Mouse (Mus musculus): ENCODE measurements around the gene Trmt6. TPM values are rescaled to one million over a fixed set of nuclear protein-coding genes. Genes with fewer than 3 reads are reported as not detected.

The Trmt6 gene
- polyA plus RNA-seq, 1 experiment from 2014 or later: 38.7 TPM

- Histone ChIP-seq H3K4me3 (replicated peaks) (no peak overlapping the region), H3K4me2 (no peak overlapping the region), H3K27me3 (no peaks in the 10 kb centered on the region), H3K36me3 (peaks cover 52% of the 10 kb centered on the region), H3K9me3 (no peaks in the 10 kb centered on the region), H3K27ac (no peak overlapping the region), H3K4me1 (replicated peaks) (no peaks in the 10 kb centered on the region), H3K9ac (replicated peaks) (no peak overlapping the region)
- ATAC-seq (ENCODE audit: insufficient number of reproducible peaks, insufficient read depth, low FRiP score, low TSS enrichment, low read depth): no peak
- 90% methylated on average over 2 of the region's 2 CpGs for WGBS
Measured at GRCm38 (mm10) chr2:132802976-132803375, 12.9 kb downstream of the Trmt6 start.

GRCm38 (mm10) chr2:132794204-132794586, 21.7 kb downstream of the Trmt6 start:
- 87% methylated on average over 7 of the region's 7 CpGs for WGBS
- Histone ChIP-seq H3K36me3 (no peaks in the 10 kb centered on the region), H3K27ac (no peak overlapping the region), H3K27me3 (no peaks in the 10 kb centered on the region), H3K4me3 (replicated peaks) (no peak overlapping the region), H3K4me1 (replicated peaks) (no peaks in the 10 kb centered on the region), H3K4me2 (no peak overlapping the region), H3K9ac (replicated peaks) (no peak overlapping the region), H3K9me3 (no peaks in the 10 kb centered on the region)
- ATAC-seq (ENCODE audit: insufficient number of reproducible peaks, insufficient read depth, low FRiP score, low TSS enrichment, low read depth): no peak

GRCm38 (mm10) chr2:132793441-132794203, 22.2 kb downstream of the Trmt6 start:
- Histone ChIP-seq H3K4me1 (replicated peaks) (no peaks in the 10 kb centered on the region), H3K27me3 (no peaks in the 10 kb centered on the region), H3K4me2 (no peak overlapping the region), H3K36me3 (no peaks in the 10 kb centered on the region), H3K4me3 (replicated peaks) (no peak overlapping the region), H3K27ac (no peak overlapping the region), H3K9me3 (no peaks in the 10 kb centered on the region), H3K9ac (replicated peaks) (no peak overlapping the region)
- 87% methylated on average over 19 of the region's 19 CpGs for WGBS
- no peak for ATAC-seq (ENCODE audit: insufficient number of reproducible peaks, insufficient read depth, low FRiP score, low TSS enrichment, low read depth)

- Histone ChIP-seq H3K9ac (replicated peaks) (no peak overlapping the region), H3K9me3 (no peaks in the 10 kb centered on the region), H3K27ac (no peak overlapping the region), H3K36me3 (no peaks in the 10 kb centered on the region), H3K4me2 (no peak overlapping the region), H3K27me3 (peaks cover 14% of the 10 kb centered on the region), H3K4me3 (replicated peaks) (no peak overlapping the region), H3K4me1 (replicated peaks) (no peaks in the 10 kb centered on the region; the same call in 1 of the 2 replicates)
- 83% methylated on average over 6 of the region's 6 CpGs for WGBS
- no peak for ATAC-seq (ENCODE audit: insufficient number of reproducible peaks, insufficient read depth, low FRiP score, low TSS enrichment, low read depth)
Measured at GRCm38 (mm10) chr2:132784039-132784438, 31.8 kb downstream of the Trmt6 start.

GRCm38 (mm10) chr2:132781439-132782068, 34.3 kb downstream of the Trmt6 start:
- WGBS: under 1% methylated on average over 40 of the region's 41 CpGs
- H3K9ac ChIP-seq (replicated peaks): no peak overlapping the region
- ATAC-seq (ENCODE audit: insufficient number of reproducible peaks, insufficient read depth, low FRiP score, low TSS enrichment, low read depth): peak; percentile 99
- H3K36me3 ChIP-seq: no peaks in the 10 kb centered on the region
- peak overlapping the region; percentile 44 for H3K4me3 ChIP-seq (replicated peaks)
- H3K9me3 ChIP-seq: no peaks in the 10 kb centered on the region
- H3K4me1 ChIP-seq (replicated peaks): no peaks in the 10 kb centered on the region; the same call in 1 of the 2 replicates
- H3K27me3 ChIP-seq: peaks cover 14% of the 10 kb centered on the region
- H3K27ac ChIP-seq: no peak overlapping the region
- peak overlapping the region; percentile 86 for H3K4me2 ChIP-seq

- peak within 1 kb of the TSS; percentile 86 for H3K4me2 ChIP-seq
- ATAC-seq (ENCODE audit: insufficient number of reproducible peaks, insufficient read depth, low FRiP score, low TSS enrichment, low read depth): no peak
- no peaks in the 10 kb centered on the region for H3K9me3 ChIP-seq
- no peak within 1 kb of the TSS for H3K27ac ChIP-seq
- 11% methylated on average over 4 of the region's 4 CpGs for WGBS
- no peaks in the 10 kb centered on the region; the same call in 1 of the 2 replicates for H3K4me1 ChIP-seq (replicated peaks)
- H3K9ac ChIP-seq (replicated peaks): no peak within 1 kb of the TSS
- H3K36me3 ChIP-seq: no peaks in the 10 kb centered on the region
- peaks cover 14% of the 10 kb centered on the region for H3K27me3 ChIP-seq
- peak within 1 kb of the TSS; percentile 44 for H3K4me3 ChIP-seq (replicated peaks)
Measured at GRCm38 (mm10) chr2:132780978-132781377, 34.9 kb downstream of the Trmt6 start, which contains the start of gene Chgb. Chgb (plus strand) TSS chr2:132781278.

GRCm38 (mm10) chr2:132770822-132771221, 45.0 kb downstream of the Trmt6 start:
- Histone ChIP-seq H3K4me3 (replicated peaks) (no peak overlapping the region), H3K4me1 (replicated peaks) (no peaks in the 10 kb centered on the region), H3K4me2 (no peak overlapping the region), H3K36me3 (no peaks in the 10 kb centered on the region), H3K9me3 (no peaks in the 10 kb centered on the region), H3K27me3 (no peaks in the 10 kb centered on the region), H3K9ac (replicated peaks) (no peak overlapping the region), H3K27ac (no peak overlapping the region)
- 59% methylated on average over 1 of the region's 1 CpGs for WGBS
- no peak for ATAC-seq (ENCODE audit: insufficient number of reproducible peaks, insufficient read depth, low FRiP score, low TSS enrichment, low read depth)

- 77% methylated on average over 5 of the region's 5 CpGs for WGBS
- Histone ChIP-seq H3K9ac (replicated peaks) (no peak overlapping the region), H3K27ac (no peak overlapping the region), H3K9me3 (no peaks in the 10 kb centered on the region), H3K27me3 (no peaks in the 10 kb centered on the region), H3K4me1 (replicated peaks) (no peaks in the 10 kb centered on the region), H3K36me3 (no peaks in the 10 kb centered on the region), H3K4me2 (no peak overlapping the region), H3K4me3 (replicated peaks) (no peak overlapping the region)
- no peak for ATAC-seq (ENCODE audit: insufficient number of reproducible peaks, insufficient read depth, low FRiP score, low TSS enrichment, low read depth)
Measured at GRCm38 (mm10) chr2:132757911-132758310, 57.9 kb downstream of the Trmt6 start.

Other genes starting within 250 kb of the Trmt6 start
- gene Gpcpd1, start 228.3 kb downstream of the Trmt6 start, polyA plus RNA-seq (2016; fragmentation: Nextera tagmentation; extraction: Ambion mirVana): 41.6 and 42.3 TPM in 2 replicates
- 18.2 and 19.9 TPM in 2 replicates for gene Shld1, start 129.1 kb downstream of the Trmt6 start, polyA plus RNA-seq (2016; fragmentation: Nextera tagmentation; extraction: Ambion mirVana)
- 0.11 and 0.35 TPM in 2 replicates for gene Chgb, start 34.8 kb downstream of the Trmt6 start, polyA plus RNA-seq (2016; fragmentation: Nextera tagmentation; extraction: Ambion mirVana)
- gene Mcm8, start 86 bp upstream of the Trmt6 start, polyA plus RNA-seq (2016; fragmentation: Nextera tagmentation; extraction: Ambion mirVana): 22.1 and 23.3 TPM in 2 replicates
- 26.9 and 31.9 TPM in 2 replicates for gene Crls1, start 30.6 kb upstream of the Trmt6 start, polyA plus RNA-seq (2016; fragmentation: Nextera tagmentation; extraction: Ambion mirVana)
- 0.23 and 0.37 TPM in 2 replicates for gene Lrrn4, start 64.8 kb upstream of the Trmt6 start, polyA plus RNA-seq (2016; fragmentation: Nextera tagmentation; extraction: Ambion mirVana)
- gene Fermt1, start 129.9 kb upstream of the Trmt6 start, polyA plus RNA-seq (2016; fragmentation: Nextera tagmentation; extraction: Ambion mirVana): 12.5 and 18.6 TPM in 2 replicates